Mouse (Mus musculus): ENCODE measurements at regions not wholly inside any gene's neighbourhood (a gene's known extent, or its start where the extent isn't known, plus 50 kb on each side); places are given as distances from the start of the nearest gene placed in this dataset.
A peak's percentile ranks its signal among the peaks of the same experiment; 100 is the strongest.

DNA sequence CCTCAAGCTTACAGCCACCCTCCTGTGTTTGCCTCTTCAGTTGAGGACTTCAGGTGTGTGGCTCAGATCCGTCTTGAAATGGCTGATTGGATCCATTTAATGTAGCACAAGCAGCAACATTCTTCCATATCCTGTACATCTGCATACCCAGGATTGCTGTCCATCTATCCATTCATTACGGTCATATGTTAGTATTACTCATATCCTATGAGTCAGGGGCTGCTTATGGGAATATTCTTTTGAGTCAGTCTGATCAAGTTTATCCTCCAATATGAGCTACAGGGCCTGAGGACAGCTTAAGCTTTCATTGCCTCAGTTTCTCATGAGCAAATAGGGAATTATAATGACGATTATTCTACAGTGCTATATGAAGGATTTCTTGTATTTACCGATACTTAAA lies 293.7 kb downstream of the Plpp3 start:
- no peak overlapping the region for H3K9ac ChIP-seq
- ATAC-seq: no peak
- H3K4me3 ChIP-seq: no peak overlapping the region
- H3K27ac ChIP-seq: no peak overlapping the region
- no peaks in the 10 kb centered on the region for H3K9me3 ChIP-seq (replicated peaks)
- peaks cover 8% of the 10 kb centered on the region for H3K4me1 ChIP-seq
- H3K36me3 ChIP-seq (ENCODE audit: poor library complexity, severe bottlenecking): no peaks in the 10 kb centered on the region
- no peak overlapping the region for H3K4me2 ChIP-seq
- no peaks in the 10 kb centered on the region for H3K27me3 ChIP-seq
- 93% methylated on average over 4 of the region's 4 CpGs for WGBS

- Histone ChIP-seq H3K36me3 (ENCODE audit: poor library complexity, severe bottlenecking) (no peaks in the 10 kb centered on the region), H3K4me1 (peaks cover 8% of the 10 kb centered on the region), H3K9ac (no peak overlapping the region), H3K4me3 (no peak overlapping the region), H3K27me3 (no peaks in the 10 kb centered on the region), H3K9me3 (replicated peaks) (no peaks in the 10 kb centered on the region), H3K4me2 (no peak overlapping the region), H3K27ac (no peak overlapping the region)
- WGBS: 88% methylated on average over 2 of the region's 2 CpGs
- no peak for ATAC-seq
These were observed 294.7 kb downstream of the Plpp3 start for GRCm38 (mm10) chr4:105451871-105452270.

- Histone ChIP-seq H3K4me3 (no peak overlapping the region), H3K27ac (no peak overlapping the region), H3K4me1 (peaks cover 16% of the 10 kb centered on the region), H3K27me3 (no peaks in the 10 kb centered on the region), H3K4me2 (no peak overlapping the region), H3K36me3 (ENCODE audit: poor library complexity, severe bottlenecking) (no peaks in the 10 kb centered on the region), H3K9me3 (replicated peaks) (no peaks in the 10 kb centered on the region), H3K9ac (no peak overlapping the region)
- WGBS: 90% methylated on average over 11 of the region's 11 CpGs
- no peak for ATAC-seq
These were observed 299.9 kb downstream of the Plpp3 start for GRCm38 (mm10) chr4:105456955-105457621.

DNA sequence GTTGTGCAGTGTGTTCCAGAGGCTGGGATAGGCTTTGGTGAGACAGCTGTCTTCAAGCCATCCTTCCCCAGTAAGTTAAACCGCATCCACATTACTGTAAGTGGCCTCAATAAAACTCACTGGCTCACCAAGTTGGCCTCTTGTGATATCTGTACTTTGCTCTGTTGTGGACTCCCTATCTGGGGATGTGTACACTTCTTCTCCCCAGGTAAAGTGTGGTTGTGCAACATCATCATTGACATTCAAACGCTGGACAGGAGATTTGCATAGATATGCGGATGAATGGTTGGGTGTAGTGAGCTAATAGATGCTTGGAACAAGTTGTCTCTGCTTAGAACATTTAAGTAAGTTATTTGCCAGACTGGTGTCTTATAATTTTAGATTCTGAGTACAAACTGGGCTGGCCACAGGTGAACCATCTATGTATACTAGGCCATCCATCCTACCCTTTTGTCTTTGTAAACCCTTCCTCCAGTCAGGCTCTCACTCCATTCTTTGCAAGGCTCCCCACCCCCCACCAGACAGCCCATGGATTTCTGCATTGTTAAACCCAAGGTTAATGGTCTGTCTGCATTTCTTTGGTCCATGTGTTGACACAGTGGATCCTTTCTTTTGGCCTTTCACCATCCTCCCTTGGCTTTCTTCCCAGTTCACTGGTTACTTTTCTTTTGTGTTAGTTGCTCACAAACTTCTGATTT lies 303.0 kb downstream of the Plpp3 start:
- ATAC-seq: no peak
- Histone ChIP-seq H3K9ac (no peak overlapping the region), H3K9me3 (replicated peaks) (no peaks in the 10 kb centered on the region), H3K27ac (peak overlapping the region; percentile 15; the same call in 1 of the 2 replicates), H3K27me3 (no peaks in the 10 kb centered on the region), H3K36me3 (ENCODE audit: poor library complexity, severe bottlenecking) (no peaks in the 10 kb centered on the region), H3K4me2 (no peak overlapping the region), H3K4me1 (peaks cover 16% of the 10 kb centered on the region), H3K4me3 (no peak overlapping the region)
- WGBS: 85% methylated on average over 3 of the region's 3 CpGs

- Histone ChIP-seq H3K4me1 (peaks cover 16% of the 10 kb centered on the region), H3K36me3 (ENCODE audit: poor library complexity, severe bottlenecking) (no peaks in the 10 kb centered on the region), H3K9ac (no peak overlapping the region), H3K4me2 (no peak overlapping the region), H3K4me3 (no peak overlapping the region), H3K27me3 (no peaks in the 10 kb centered on the region), H3K9me3 (replicated peaks) (no peaks in the 10 kb centered on the region), H3K27ac (0 out of 2 replicates have a peak overlapping the region, but pooled peaks have one; percentile 7)
- 5% methylated on average over 2 of the region's 2 CpGs for WGBS
- no peak for ATAC-seq
These were observed 303.5 kb downstream of the Plpp3 start for GRCm38 (mm10) chr4:105460689-105461005.

DNA sequence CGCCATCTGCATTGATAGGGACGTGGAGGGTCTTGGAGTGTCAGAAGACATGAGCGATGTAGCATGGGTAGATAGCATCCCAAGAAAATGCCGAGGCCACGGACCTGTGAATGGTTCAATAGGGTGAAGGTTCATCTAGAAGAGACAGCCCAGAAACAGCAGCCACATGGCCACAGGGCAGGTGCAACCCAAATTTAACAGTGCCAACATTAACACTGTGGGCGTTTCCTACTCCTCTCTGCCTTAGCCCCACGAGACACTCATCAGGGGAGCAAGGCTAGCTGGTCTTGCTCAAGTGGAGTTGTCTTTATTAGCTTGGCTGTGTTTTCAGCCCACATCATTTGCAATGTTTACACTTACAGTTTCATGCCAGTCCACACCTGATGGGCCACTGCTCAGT lies 310.7 kb downstream of the Plpp3 start:
- no peaks in the 10 kb centered on the region for H3K36me3 ChIP-seq (ENCODE audit: poor library complexity, severe bottlenecking)
- H3K27me3 ChIP-seq: no peaks in the 10 kb centered on the region
- peaks cover 4% of the 10 kb centered on the region; the same call in 1 of the 2 replicates for H3K4me1 ChIP-seq
- 90% methylated on average over 7 of the region's 7 CpGs for WGBS
- no peak overlapping the region for H3K4me2 ChIP-seq
- H3K27ac ChIP-seq: no peak overlapping the region
- H3K9me3 ChIP-seq (replicated peaks): no peaks in the 10 kb centered on the region
- H3K4me3 ChIP-seq: no peak overlapping the region
- ATAC-seq: no peak
- H3K9ac ChIP-seq: no peak overlapping the region

GRCm38 (mm10) chr4:105469300-105469821 lies 312.2 kb downstream of the Plpp3 start:
- H3K9me3 ChIP-seq (replicated peaks): no peaks in the 10 kb centered on the region
- H3K27ac ChIP-seq: no peak overlapping the region

GRCm38 (mm10) chr4:105474765-105475560 lies 314.7 kb upstream of the Gm12728 start:
- peak; percentile 92 for ATAC-seq
- Histone ChIP-seq H3K9me3 (replicated peaks) (no peaks in the 10 kb centered on the region), H3K4me2 (no peak overlapping the region), H3K9ac (no peak overlapping the region), H3K36me3 (ENCODE audit: poor library complexity, severe bottlenecking) (no peaks in the 10 kb centered on the region), H3K4me3 (no peak overlapping the region), H3K4me1 (peaks cover 27% of the 10 kb centered on the region), H3K27me3 (no peaks in the 10 kb centered on the region), H3K27ac (peak overlapping the region; percentile 54)
- WGBS: 6% methylated on average over 11 of the region's 11 CpGs

More at GRCm38 (mm10) chr4:105469300-105469821, 312.2 kb downstream of the Plpp3 start:
- no peak overlapping the region for H3K4me3 ChIP-seq
- 81% methylated on average over 6 of the region's 6 CpGs for WGBS
- H3K4me1 ChIP-seq: peaks cover 6% of the 10 kb centered on the region; the same call in 1 of the 2 replicates
- no peak for ATAC-seq
- no peaks in the 10 kb centered on the region for H3K36me3 ChIP-seq (ENCODE audit: poor library complexity, severe bottlenecking)
- no peak overlapping the region for H3K9ac ChIP-seq
- no peak overlapping the region for H3K4me2 ChIP-seq
- H3K27me3 ChIP-seq: no peaks in the 10 kb centered on the region

- Histone ChIP-seq H3K9ac (no peak overlapping the region), H3K27me3 (no peaks in the 10 kb centered on the region), H3K27ac (peak overlapping the region; percentile 82), H3K4me2 (no peak overlapping the region), H3K9me3 (replicated peaks) (no peaks in the 10 kb centered on the region), H3K4me3 (no peak overlapping the region), H3K4me1 (peaks cover 27% of the 10 kb centered on the region), H3K36me3 (ENCODE audit: poor library complexity, severe bottlenecking) (no peaks in the 10 kb centered on the region)
- peak; percentile 59 for ATAC-seq
- 36% methylated on average over 4 of the region's 4 CpGs for WGBS
These were observed 313.3 kb upstream of the Gm12728 start for GRCm38 (mm10) chr4:105476332-105476731.

DNA sequence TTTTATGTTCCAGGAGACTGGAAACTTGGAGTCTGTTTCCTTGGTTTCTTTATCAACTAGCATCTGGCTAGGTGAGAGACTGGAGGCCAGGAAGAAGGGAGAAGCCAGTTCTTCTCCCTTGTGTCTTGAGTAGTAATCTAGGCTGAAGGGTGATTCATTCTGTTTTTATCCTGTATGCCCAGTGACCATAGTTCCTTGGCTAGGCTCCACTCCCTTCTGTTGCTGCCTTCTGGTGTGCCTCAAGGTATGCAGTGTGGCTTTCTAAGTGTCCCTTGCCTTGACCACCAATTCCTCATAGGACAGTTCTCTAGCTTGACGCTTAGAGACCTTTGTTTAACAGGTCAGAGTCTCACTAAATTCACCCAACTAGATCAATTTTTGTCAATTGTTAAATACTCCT lies 303.3 kb upstream of the Gm12728 start:
- ATAC-seq: no peak
- 95% methylated on average over 1 of the region's 1 CpGs for WGBS
- no peaks in the 10 kb centered on the region for H3K36me3 ChIP-seq (ENCODE audit: poor library complexity, severe bottlenecking)
- H3K27me3 ChIP-seq: no peaks in the 10 kb centered on the region
- no peak overlapping the region for H3K27ac ChIP-seq
- H3K9me3 ChIP-seq (replicated peaks): no peaks in the 10 kb centered on the region
- peaks cover 15% of the 10 kb centered on the region for H3K4me1 ChIP-seq
- H3K9ac ChIP-seq: no peak overlapping the region
- no peak overlapping the region for H3K4me2 ChIP-seq
- no peak overlapping the region for H3K4me3 ChIP-seq

DNA sequence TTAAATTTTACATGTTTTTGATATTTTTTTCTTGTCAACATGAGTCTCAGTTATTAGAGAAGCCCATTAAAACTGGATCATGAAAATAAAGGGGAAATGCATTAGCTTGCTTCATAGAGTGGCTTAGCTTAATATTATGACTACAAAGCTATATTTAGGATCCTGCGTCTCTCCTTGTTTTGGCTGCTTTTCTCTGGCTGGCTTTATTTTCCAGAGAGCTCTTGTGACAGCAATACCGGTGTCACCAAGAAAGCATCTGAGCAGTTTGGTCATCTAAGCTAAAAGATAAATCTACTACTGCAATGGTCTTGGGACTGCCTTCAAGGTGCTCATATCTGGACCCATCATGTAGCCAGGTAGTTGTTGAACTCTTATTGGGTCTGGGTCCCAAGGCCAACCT lies 293.5 kb upstream of the Gm12728 start:
- Histone ChIP-seq H3K27ac (no peak overlapping the region), H3K36me3 (ENCODE audit: poor library complexity, severe bottlenecking) (no peaks in the 10 kb centered on the region), H3K4me1 (no peaks in the 10 kb centered on the region), H3K4me2 (no peak overlapping the region), H3K9me3 (replicated peaks) (no peaks in the 10 kb centered on the region), H3K4me3 (no peak overlapping the region), H3K9ac (no peak overlapping the region), H3K27me3 (no peaks in the 10 kb centered on the region)
- ATAC-seq: no peak
- 99% methylated on average over 2 of the region's 2 CpGs for WGBS

GRCm38 (mm10) chr4:105506190-105506589 lies 283.5 kb upstream of the Gm12728 start:
- H3K4me3 ChIP-seq: no peak overlapping the region
- H3K9me3 ChIP-seq (replicated peaks): no peaks in the 10 kb centered on the region
- H3K4me1 ChIP-seq: no peaks in the 10 kb centered on the region
- H3K27me3 ChIP-seq: no peaks in the 10 kb centered on the region
- no peak for ATAC-seq
- no peaks in the 10 kb centered on the region for H3K36me3 ChIP-seq (ENCODE audit: poor library complexity, severe bottlenecking)
- H3K4me2 ChIP-seq: no peak overlapping the region
- H3K27ac ChIP-seq: no peak overlapping the region
- H3K9ac ChIP-seq: no peak overlapping the region
- WGBS: 70% methylated on average over 2 of the region's 2 CpGs
